Mouse (Mus musculus): ENCODE results near the gene Ksr1. TPM values are rescaled to one million over a fixed set of nuclear protein-coding genes. Genes with fewer than 3 reads are reported as not detected.
A peak's percentile ranks its signal among the peaks of the same experiment; 100 is the strongest.

The Ksr1 gene
- polyA plus RNA-seq, 1 experiment from 2014 or later: 3.3 TPM

- DNase-seq (ENCODE audit: low spot score, missing footprints) (peak; percentile 98), ATAC-seq (ENCODE audit: low FRiP score) (no peak)
- 56% methylated on average over 19 of the region's 19 CpGs for WGBS
- Histone ChIP-seq H3K4me1 (ENCODE audit: control insufficient read depth, insufficient read depth, low read length) (no peaks in the 10 kb centered on the region), H3K4me2 (no peak overlapping the region), H3K36me3 (ENCODE audit: control insufficient read depth, insufficient read depth, low read length) (no peaks in the 10 kb centered on the region), H3K4me3 (ENCODE audit: low read depth, low read length) (no peak overlapping the region), H3K27ac (ENCODE audit: low read depth, low read length) (no peak overlapping the region; the same call in 1 of the 2 replicates), H3K9me3 (ENCODE audit: control insufficient read depth, low read length) (no peaks in the 10 kb centered on the region), H3K27me3 (ENCODE audit: control insufficient read depth, insufficient read depth, low read length) (no peaks in the 10 kb centered on the region), H3K9ac (ENCODE audit: low read length) (no peak overlapping the region)
Measured at GRCm38 (mm10) chr11:79030570-79031451, 115.4 kb downstream of the Ksr1 start.

- WGBS: 81% methylated on average over 6 of the region's 6 CpGs
Measured at GRCm38 (mm10) chr11:79023751-79024150, 122.5 kb downstream of the Ksr1 start.

DNA sequence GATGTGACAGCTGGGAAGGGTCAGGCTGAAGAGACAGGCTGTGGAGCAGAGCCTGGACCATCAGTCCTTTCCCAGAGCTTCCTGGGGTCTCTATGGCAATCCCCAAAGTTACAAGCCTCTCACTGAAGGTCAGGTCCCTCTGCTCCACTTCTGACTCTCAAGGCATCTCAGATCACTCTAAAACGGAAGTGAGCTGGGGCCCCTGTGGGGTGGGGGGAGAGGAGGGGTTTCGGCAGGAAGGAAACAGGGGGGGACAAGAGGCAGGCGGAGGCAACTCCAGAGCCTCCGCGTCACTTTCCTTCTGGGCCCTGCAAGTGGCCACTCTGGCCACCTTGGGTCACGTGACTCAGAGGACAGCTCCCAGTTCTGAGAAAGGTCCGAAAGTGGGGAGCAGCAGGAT is 122.9 kb downstream of the Ksr1 start:
- Histone ChIP-seq H3K4me1 (ENCODE audit: control insufficient read depth, insufficient read depth, low read length) (no peaks in the 10 kb centered on the region; the same call in 1 of the 2 replicates), H3K9ac (ENCODE audit: low read length) (no peak overlapping the region), H3K4me3 (ENCODE audit: low read depth, low read length) (no peak overlapping the region), H3K4me2 (no peak overlapping the region), H3K27me3 (ENCODE audit: control insufficient read depth, insufficient read depth, low read length) (no peaks in the 10 kb centered on the region), H3K27ac (ENCODE audit: low read depth, low read length) (no peak overlapping the region), H3K36me3 (ENCODE audit: control insufficient read depth, insufficient read depth, low read length) (0 out of 2 replicates have a peak, but pooled peaks cover 2% of the 10 kb centered on the region), H3K9me3 (ENCODE audit: control insufficient read depth, low read length) (no peaks in the 10 kb centered on the region)
- WGBS: 46% methylated on average over 7 of the region's 7 CpGs
- ATAC-seq (ENCODE audit: low FRiP score) (no peak), DNase-seq (ENCODE audit: low spot score, missing footprints) (peak; percentile 78)

More at GRCm38 (mm10) chr11:79023751-79024150, 122.5 kb downstream of the Ksr1 start:
- no peaks in the 10 kb centered on the region; the same call in 1 of the 2 replicates for H3K4me1 ChIP-seq (ENCODE audit: control insufficient read depth, insufficient read depth, low read length)
- no peak overlapping the region for H3K4me3 ChIP-seq (ENCODE audit: low read depth, low read length)
- no peak for DNase-seq (ENCODE audit: low spot score, missing footprints)
- no peaks in the 10 kb centered on the region for H3K27me3 ChIP-seq (ENCODE audit: control insufficient read depth, insufficient read depth, low read length)
- 0 out of 2 replicates have a peak, but pooled peaks cover 2% of the 10 kb centered on the region for H3K36me3 ChIP-seq (ENCODE audit: control insufficient read depth, insufficient read depth, low read length)
- H3K9ac ChIP-seq (ENCODE audit: low read length): no peak overlapping the region
- no peaks in the 10 kb centered on the region for H3K9me3 ChIP-seq (ENCODE audit: control insufficient read depth, low read length)
- H3K4me2 ChIP-seq: no peak overlapping the region
- no peak overlapping the region for H3K27ac ChIP-seq (ENCODE audit: low read depth, low read length)
- no peak for ATAC-seq (ENCODE audit: low FRiP score)

DNA sequence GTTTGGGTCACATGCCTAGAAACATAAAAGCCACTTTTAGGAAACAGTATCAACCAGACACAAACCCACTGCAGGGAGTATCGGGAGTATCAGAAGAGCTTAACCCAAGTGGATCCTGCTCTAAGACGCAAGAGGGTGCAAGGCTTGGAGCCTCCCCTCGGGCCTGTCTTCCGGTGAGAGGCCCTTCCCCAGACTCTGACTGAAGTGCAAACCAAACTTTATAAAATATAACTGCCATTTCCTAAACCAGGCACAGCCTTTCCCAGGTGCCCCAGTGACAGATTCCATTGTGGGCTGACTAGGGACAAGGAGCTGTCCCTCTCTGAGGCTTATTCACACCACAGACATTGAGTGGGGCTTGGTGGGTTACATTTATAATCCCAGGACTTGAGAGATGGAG is 123.4 kb downstream of the Ksr1 start:
- ATAC-seq (ENCODE audit: low FRiP score) (no peak), DNase-seq (ENCODE audit: low spot score, missing footprints) (no peak)
- Histone ChIP-seq H3K9me3 (ENCODE audit: control insufficient read depth, low read length) (no peaks in the 10 kb centered on the region), H3K4me2 (no peak overlapping the region), H3K27ac (ENCODE audit: low read depth, low read length) (no peak overlapping the region), H3K27me3 (ENCODE audit: control insufficient read depth, insufficient read depth, low read length) (no peaks in the 10 kb centered on the region), H3K36me3 (ENCODE audit: control insufficient read depth, insufficient read depth, low read length) (0 out of 2 replicates have a peak, but pooled peaks cover 2% of the 10 kb centered on the region), H3K4me1 (ENCODE audit: control insufficient read depth, insufficient read depth, low read length) (no peaks in the 10 kb centered on the region; the same call in 1 of the 2 replicates), H3K4me3 (ENCODE audit: low read depth, low read length) (no peak overlapping the region), H3K9ac (ENCODE audit: low read length) (no peak overlapping the region)
- 64% methylated on average over 4 of the region's 4 CpGs for WGBS

- no peak for ATAC-seq (ENCODE audit: low FRiP score)
Measured at GRCm38 (mm10) chr11:79020535-79021045, 125.6 kb downstream of the Ksr1 start.

GRCm38 (mm10) chr11:79019839-79020534 is 126.2 kb downstream of the Ksr1 start:
- Histone ChIP-seq H3K4me2 (no peak overlapping the region), H3K9ac (ENCODE audit: low read length) (no peak overlapping the region), H3K27ac (ENCODE audit: low read depth, low read length) (no peak overlapping the region), H3K4me3 (ENCODE audit: low read depth, low read length) (no peak overlapping the region), H3K4me1 (ENCODE audit: control insufficient read depth, insufficient read depth, low read length) (no peaks in the 10 kb centered on the region; the same call in 1 of the 2 replicates), H3K27me3 (ENCODE audit: control insufficient read depth, insufficient read depth, low read length) (no peaks in the 10 kb centered on the region), H3K36me3 (ENCODE audit: control insufficient read depth, insufficient read depth, low read length) (0 out of 2 replicates have a peak, but pooled peaks cover 2% of the 10 kb centered on the region), H3K9me3 (ENCODE audit: control insufficient read depth, low read length) (no peaks in the 10 kb centered on the region)
- no peak for ATAC-seq (ENCODE audit: low FRiP score)
- WGBS: 88% methylated on average over 17 of the region's 17 CpGs
- DNase-seq (ENCODE audit: low spot score, missing footprints): no peak

More at GRCm38 (mm10) chr11:79020535-79021045, 125.6 kb downstream of the Ksr1 start:
- H3K27ac ChIP-seq (ENCODE audit: low read depth, low read length): no peak overlapping the region
- H3K4me1 ChIP-seq (ENCODE audit: control insufficient read depth, insufficient read depth, low read length): no peaks in the 10 kb centered on the region; the same call in 1 of the 2 replicates
- no peak overlapping the region for H3K4me2 ChIP-seq
- no peak overlapping the region for H3K4me3 ChIP-seq (ENCODE audit: low read depth, low read length)
- WGBS: 83% methylated on average over 21 of the region's 21 CpGs
- H3K27me3 ChIP-seq (ENCODE audit: control insufficient read depth, insufficient read depth, low read length): no peaks in the 10 kb centered on the region
- H3K36me3 ChIP-seq (ENCODE audit: control insufficient read depth, insufficient read depth, low read length): 0 out of 2 replicates have a peak, but pooled peaks cover 2% of the 10 kb centered on the region
- no peak for DNase-seq (ENCODE audit: low spot score, missing footprints)
- H3K9me3 ChIP-seq (ENCODE audit: control insufficient read depth, low read length): no peaks in the 10 kb centered on the region
- H3K9ac ChIP-seq (ENCODE audit: low read length): no peak overlapping the region

- ATAC-seq (ENCODE audit: low FRiP score): no peak
- Histone ChIP-seq H3K27ac (ENCODE audit: low read depth, low read length) (no peak overlapping the region), H3K36me3 (ENCODE audit: control insufficient read depth, insufficient read depth, low read length) (0 out of 2 replicates have a peak, but pooled peaks cover 2% of the 10 kb centered on the region), H3K4me3 (ENCODE audit: low read depth, low read length) (no peak overlapping the region), H3K9ac (ENCODE audit: low read length) (no peak overlapping the region), H3K4me2 (no peak overlapping the region), H3K27me3 (ENCODE audit: control insufficient read depth, insufficient read depth, low read length) (no peaks in the 10 kb centered on the region), H3K9me3 (ENCODE audit: control insufficient read depth, low read length) (no peaks in the 10 kb centered on the region), H3K4me1 (ENCODE audit: control insufficient read depth, insufficient read depth, low read length) (no peaks in the 10 kb centered on the region; the same call in 1 of the 2 replicates)
- 54% methylated on average over 11 of the region's 11 CpGs for WGBS
- peak; percentile 95 for DNase-seq (ENCODE audit: low spot score, missing footprints)
Measured at GRCm38 (mm10) chr11:79018954-79019704, 127.1 kb downstream of the Ksr1 start.

DNA sequence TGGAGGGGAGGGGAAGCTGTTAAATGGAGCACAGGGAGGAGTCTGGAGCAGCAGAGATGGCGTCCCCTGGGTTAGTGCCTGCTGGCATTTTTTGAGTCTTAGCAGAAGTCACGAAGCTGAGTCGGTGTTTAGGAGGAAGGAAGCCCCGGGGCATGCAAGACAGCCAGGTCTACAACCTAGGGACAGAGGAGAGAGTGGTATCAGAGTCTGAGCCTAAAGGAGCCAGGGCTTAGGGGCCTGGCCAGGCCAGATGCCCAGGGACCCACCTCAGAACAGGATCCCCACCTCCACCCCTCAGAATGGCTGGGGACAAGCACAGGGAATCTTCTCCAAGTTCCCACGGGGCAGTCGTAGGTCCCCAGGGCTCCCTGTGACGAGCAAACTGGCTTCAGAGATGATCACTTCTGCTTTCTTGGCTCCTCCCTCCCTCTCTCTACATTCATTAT is 129.0 kb downstream of the Ksr1 start:
- no peak overlapping the region for H3K9ac ChIP-seq (ENCODE audit: low read length)
- H3K4me3 ChIP-seq (ENCODE audit: low read depth, low read length): no peak overlapping the region
- WGBS: 82% methylated on average over 7 of the region's 7 CpGs
- DNase-seq (ENCODE audit: low spot score, missing footprints) (no peak), ATAC-seq (ENCODE audit: low FRiP score) (no peak)
- no peaks in the 10 kb centered on the region for H3K27me3 ChIP-seq (ENCODE audit: control insufficient read depth, insufficient read depth, low read length)
- no peak overlapping the region for H3K27ac ChIP-seq (ENCODE audit: low read depth, low read length)
- H3K4me1 ChIP-seq (ENCODE audit: control insufficient read depth, insufficient read depth, low read length): no peaks in the 10 kb centered on the region
- no peaks in the 10 kb centered on the region for H3K9me3 ChIP-seq (ENCODE audit: control insufficient read depth, low read length)
- no peak overlapping the region for H3K4me2 ChIP-seq
- 0 out of 2 replicates have a peak, but pooled peaks cover 2% of the 10 kb centered on the region for H3K36me3 ChIP-seq (ENCODE audit: control insufficient read depth, insufficient read depth, low read length)
